Mouse (Mus musculus) adrenal gland, postnatal 36 days (tissue): ENCODE measurements around the gene Wbp4. TPM values are rescaled to one million over a fixed set of nuclear protein-coding genes. Genes with fewer than 3 reads are reported as not detected.
"Not testable (repeated sequence)": the region's sequence is repeated elsewhere in the genome, so short reads cannot be mapped to it uniquely, and the experiment has no call there.

Experiments
- DNase-seq, 2 experiments: peaks; one replicate each; pipeline ENCODE4 v3.0.0; 2021; ENCODE audit warnings: mixed read lengths in 1 of 2
- total RNA-seq, 2 experiments: library from RNA; stranded (reverse); gene quantifications; 2 replicates each; pipeline ENCODE4 v1.2.3; 2021

The Wbp4 gene
- total RNA-seq, 2 experiments from 2014 or later: 39.7 to 42.7 TPM

- DNase-seq: no peak
These were observed 26.5 kb upstream of the Wbp4 start for GRCm38 (mm10) chr14:79507846-79508245.

- DNase-seq: no peak
These were observed 24.9 kb upstream of the Wbp4 start for GRCm38 (mm10) chr14:79506207-79506606.

GRCm38 (mm10) chr14:79504246-79505006, 23.1 kb upstream of the Wbp4 start:
- DNase-seq: no peak

GRCm38 (mm10) chr14:79503371-79504075, 22.2 kb upstream of the Wbp4 start:
- peak; percentile 47 to 73 for DNase-seq

- no peak for DNase-seq
These were observed 19.4 kb upstream of the Wbp4 start for GRCm38 (mm10) chr14:79500756-79501155.

- no peak for DNase-seq
These were observed 18.0 kb upstream of the Wbp4 start for GRCm38 (mm10) chr14:79499326-79499725.

- no peak for DNase-seq
These were observed 13.0 kb upstream of the Wbp4 start for GRCm38 (mm10) chr14:79494349-79494748.

GRCm38 (mm10) chr14:79490246-79490645, 8.9 kb upstream of the Wbp4 start:
- DNase-seq: no peak

GRCm38 (mm10) chr14:79489150-79489549, 7.8 kb upstream of the Wbp4 start:
- no peak for DNase-seq

- DNase-seq: no peak
These were observed 7.2 kb upstream of the Wbp4 start for GRCm38 (mm10) chr14:79488531-79488930.

GRCm38 (mm10) chr14:79486993-79487731, 5.8 kb upstream of the Wbp4 start:
- DNase-seq: peak; percentile 48 to 51

GRCm38 (mm10) chr14:79486617-79486992, 5.3 kb upstream of the Wbp4 start:
- no peak for DNase-seq

GRCm38 (mm10) chr14:79483611-79484120, 2.3 kb upstream of the Wbp4 start:
- no peak for DNase-seq

- DNase-seq: no peak
These were observed 1.5 kb upstream of the Wbp4 start for GRCm38 (mm10) chr14:79482747-79483355.

GRCm38 (mm10) chr14:79482251-79482661, 936 bp upstream of the Wbp4 start:
- DNase-seq: peak; percentile 36 to 54

- DNase-seq: peak; percentile 97 to 99
These were observed 539 bp downstream of the Wbp4 start, which contains the start of gene Elf1 for GRCm38 (mm10) chr14:79480624-79481338. TSS of gene Elf1 (plus strand) at chr14:79481194.

GRCm38 (mm10) chr14:79473384-79473783, 7.9 kb downstream of the Wbp4 start:
- DNase-seq: no peak

- peak; percentile 67 to 81 for DNase-seq
These were observed 13.7 kb downstream of the Wbp4 start for GRCm38 (mm10) chr14:79467621-79468020.

GRCm38 (mm10) chr14:79465623-79466022, 15.7 kb downstream of the Wbp4 start:
- no peak for DNase-seq

- DNase-seq: no peak
These were observed 20.3 kb downstream of the Wbp4 start for GRCm38 (mm10) chr14:79460988-79461387.

- no peak for DNase-seq
These were observed 20.9 kb downstream of the Wbp4 start for GRCm38 (mm10) chr14:79460401-79460800.

GRCm38 (mm10) chr14:79452591-79452934, 28.8 kb downstream of the Wbp4 start:
- DNase-seq: not testable (repeated sequence)
